10 mouse cellular contexts compared by ENCODE assay signal in genomic region chr1:90750169-90750568, GRCm38 (mm10).
DNase-seq lines count a peak whose midpoint lies in the region; ATAC-seq lines count a peak whose summit lies in the region.
"Had no signal": no experiment of that assay in that cellular context is flagged by ENCODE, and none has a peak within 500 bp of the region (broad histone marks: within the 10 kb centered on the region; RNA-seq: fewer than 3 reads in every experiment).

No protein-coding gene starts in this region.

- no peaks in the 10 kb centered on the region for H3K9me3 ChIP-seq in limb, embryonic 11.5 days (ENCODE audit: control insufficient read depth, low read length)
- H3K9me3 ChIP-seq: midbrain, embryonic 15.5 days had no signal

- H3K27ac ChIP-seq in limb, embryonic 11.5 days (replicated peaks; ENCODE audit: low read depth, low read length), result no peak overlapping the region; the same call in 1 of the 2 replicates
- H3K27ac ChIP-seq: midbrain, embryonic 15.5 days had no signal

- H3K27me3 ChIP-seq in limb, embryonic 11.5 days (ENCODE audit: control insufficient read depth, insufficient read depth, low read length), result no peaks in the 10 kb centered on the region
- H3K27me3 ChIP-seq: midbrain, embryonic 15.5 days had no signal

- WGBS in limb, embryonic 11.5 days, result 21% methylated on average over 8 of the region's 8 CpGs

- ATAC-seq in limb, embryonic 11.5 days (ENCODE audit: insufficient number of reproducible peaks, low FRiP score, low TSS enrichment, low read depth), result peak; percentile 57; the same call in 1 of the 2 replicates
- no peak for ATAC-seq in cerebellum, adult (ENCODE audit: insufficient number of reproducible peaks, low FRiP score, low TSS enrichment)
- ATAC-seq: midbrain, embryonic 15.5 days had no signal

- no peak overlapping the region for H3K9ac ChIP-seq in limb, embryonic 11.5 days (ENCODE audit: low read length)
- H3K9ac ChIP-seq: midbrain, embryonic 15.5 days had no signal

- peaks cover 10% of the 10 kb centered on the region; the same call in 1 of the 2 replicates for H3K4me1 ChIP-seq in limb, embryonic 11.5 days (ENCODE audit: control insufficient read depth, insufficient read depth, low read length)

- no peak overlapping the region for H3K4me2 ChIP-seq in limb, embryonic 11.5 days (ENCODE audit: low read depth, severe bottlenecking)
- H3K4me2 ChIP-seq: midbrain, embryonic 15.5 days had no signal

- peak; percentile 69 to 79 for DNase-seq in cerebellum, postnatal 10 days
- DNase-seq in cerebellum, adult 18-20 months, result no peak
- peak; percentile 54 for DNase-seq in Muller cell, postnatal 12 days (ENCODE audit: inconsistent ontology term)
- DNase-seq in gastrocnemius, postnatal 25 days, result peak; percentile 73
- DNase-seq in limb, embryonic 11.5 days (ENCODE audit: low spot score), result peak; percentile 75
- DNase-seq in thymus, postnatal 4 days, result no peak
- DNase-seq in left cerebral cortex, adult 11 months (ENCODE audit: low spot score), result no peak
- DNase-seq: thymus, postnatal 36 days had no signal

- H3K36me3 ChIP-seq in limb, embryonic 11.5 days (ENCODE audit: control insufficient read depth, insufficient read depth, low read length), result no peaks in the 10 kb centered on the region
- H3K36me3 ChIP-seq: midbrain, embryonic 15.5 days had no signal

- no peak overlapping the region for H3K4me3 ChIP-seq in limb, embryonic 11.5 days (ENCODE audit: low read depth, low read length)
- H3K4me3 ChIP-seq: midbrain, embryonic 15.5 days had no signal

Comparison
In these comparisons a context has a peak if more than half of its experiments do, and no peak if none do; other contexts are left out.
1. DNase-seq: peak in cerebellum, postnatal 10 days (2 of 2), Muller cell, postnatal 12 days (single experiment), gastrocnemius, postnatal 25 days (single experiment) and limb, embryonic 11.5 days (single experiment); none in cerebellum, adult 18-20 months (0 of 2), thymus, postnatal 4 days (single experiment) and left cerebral cortex, adult 11 months (single experiment).